Mouse (Mus musculus): Measurements from ENCODE around the gene Prpf40a. TPM values are rescaled to one million over a fixed set of nuclear protein-coding genes. Genes with fewer than 3 reads are reported as not detected.

The Prpf40a gene
- total RNA-seq (2014; rRNA removed) (45.4 and 50.2 TPM in 2 replicates), polyA plus RNA-seq (2015; fragmentation: Nextera tagmentation; extraction: Ambion mirVana) (99.3 and 100 TPM in 2 replicates)

GRCm38 (mm10) chr2:53190684-53191511, at the start of gene Prpf40a:
Gene Prpf40a (minus strand): TSS chr2:53191284.
- Histone ChIP-seq H3K9me3 (ENCODE audit: low read length) (no peaks in the 10 kb centered on the region), H3K4me1 (ENCODE audit: insufficient read depth, low read length) (0 out of 2 replicates have a peak, but pooled peaks cover 4% of the 10 kb centered on the region), H3K9ac (replicated peaks; ENCODE audit: low read length) (peak within 1 kb of the TSS; percentile 71), H3K27ac (peak within 1 kb of the TSS; percentile 95), H3K27me3 (ENCODE audit: insufficient read depth, low read length) (no peaks in the 10 kb centered on the region), H3K4me2 (ENCODE audit: low read depth, low read length) (peak within 1 kb of the TSS; percentile 91), H3K4me3 (ENCODE audit: low read length) (peak within 1 kb of the TSS; percentile 71), H3K36me3 (ENCODE audit: insufficient read depth, low read length) (0 out of 2 replicates have a peak, but pooled peaks cover 3% of the 10 kb centered on the region)
- peak; percentile 99 for DNase-seq (ENCODE audit: low spot score)
- no peak for TF ChIP-seq CTCF (IDR thresholded peaks at IDR 0.05; ENCODE audit: low read depth)
- peak; percentile 97 for ATAC-seq
- WGBS, result under 1% methylated on average over 52 of the region's 53 CpGs

GRCm38 (mm10) chr2:53222242-53222641, 31.2 kb upstream of the Prpf40a start:
- ATAC-seq, result no peak

GRCm38 (mm10) chr2:53213493-53213892, 22.4 kb upstream of the Prpf40a start:
- H3K9me3 ChIP-seq (ENCODE audit: low read length), result no peaks in the 10 kb centered on the region
- H3K4me3 ChIP-seq (ENCODE audit: low read length), result no peak overlapping the region
- TF ChIP-seq CTCF (IDR thresholded peaks at IDR 0.05; ENCODE audit: low read depth), result no peak
- no peaks in the 10 kb centered on the region for H3K4me1 ChIP-seq (ENCODE audit: insufficient read depth, low read length)
- H3K36me3 ChIP-seq (ENCODE audit: insufficient read depth, low read length), result peaks cover 17% of the 10 kb centered on the region; the same call in 1 of the 2 replicates
- H3K27me3 ChIP-seq (ENCODE audit: insufficient read depth, low read length), result no peaks in the 10 kb centered on the region
- DNase-seq (ENCODE audit: low spot score), result no peak
- no peak overlapping the region for H3K27ac ChIP-seq
- no peak overlapping the region for H3K9ac ChIP-seq (replicated peaks; ENCODE audit: low read length)
- WGBS, result 96% methylated on average over 1 of the region's 1 CpGs
- no peak for ATAC-seq
- H3K4me2 ChIP-seq (ENCODE audit: low read depth, low read length), result no peak overlapping the region

More at GRCm38 (mm10) chr2:53222242-53222641, 31.2 kb upstream of the Prpf40a start:
- Histone ChIP-seq H3K27ac (no peak overlapping the region), H3K9me3 (ENCODE audit: low read length) (no peaks in the 10 kb centered on the region), H3K27me3 (ENCODE audit: insufficient read depth, low read length) (no peaks in the 10 kb centered on the region), H3K4me1 (ENCODE audit: insufficient read depth, low read length) (no peaks in the 10 kb centered on the region), H3K4me3 (ENCODE audit: low read length) (no peak overlapping the region), H3K9ac (replicated peaks; ENCODE audit: low read length) (no peak overlapping the region), H3K36me3 (ENCODE audit: insufficient read depth, low read length) (no peaks in the 10 kb centered on the region), H3K4me2 (ENCODE audit: low read depth, low read length) (no peak overlapping the region)
- 87% methylated on average over 5 of the region's 5 CpGs for whole genome bisulfite sequencing
- TF ChIP-seq CTCF (IDR thresholded peaks at IDR 0.05; ENCODE audit: low read depth), result no peak
- no peak for DNase-seq (ENCODE audit: low spot score)

GRCm38 (mm10) chr2:53206749-53207148, 15.7 kb upstream of the Prpf40a start:
- H3K27me3 ChIP-seq (ENCODE audit: insufficient read depth, low read length), result no peaks in the 10 kb centered on the region
- H3K4me2 ChIP-seq (ENCODE audit: low read depth, low read length), result no peak overlapping the region
- H3K9ac ChIP-seq (replicated peaks; ENCODE audit: low read length), result no peak overlapping the region
- H3K4me1 ChIP-seq (ENCODE audit: insufficient read depth, low read length), result no peaks in the 10 kb centered on the region
- peak; percentile 30 for DNase-seq (ENCODE audit: low spot score)
- H3K9me3 ChIP-seq (ENCODE audit: low read length), result no peaks in the 10 kb centered on the region
- no peak for ATAC-seq
- H3K36me3 ChIP-seq (ENCODE audit: insufficient read depth, low read length), result 0 out of 2 replicates have a peak, but pooled peaks cover 4% of the 10 kb centered on the region
- H3K4me3 ChIP-seq (ENCODE audit: low read length), result no peak overlapping the region
- no peak overlapping the region for H3K27ac ChIP-seq
- TF ChIP-seq CTCF (IDR thresholded peaks at IDR 0.05; ENCODE audit: low read depth), result peak; percentile 48

- ATAC-seq (peak; percentile 72; the same call in 1 of the 2 replicates), DNase-seq (ENCODE audit: low spot score) (peak; percentile 79)
- Histone ChIP-seq H3K4me2 (ENCODE audit: low read depth, low read length) (no peak overlapping the region), H3K27ac (no peak overlapping the region), H3K36me3 (ENCODE audit: insufficient read depth, low read length) (no peaks in the 10 kb centered on the region; the same call in 1 of the 2 replicates), H3K27me3 (ENCODE audit: insufficient read depth, low read length) (no peaks in the 10 kb centered on the region), H3K9me3 (ENCODE audit: low read length) (no peaks in the 10 kb centered on the region), H3K9ac (replicated peaks; ENCODE audit: low read length) (no peak overlapping the region), H3K4me1 (ENCODE audit: insufficient read depth, low read length) (no peaks in the 10 kb centered on the region), H3K4me3 (ENCODE audit: low read length) (no peak overlapping the region)
- peak; percentile 71 for TF ChIP-seq CTCF (IDR thresholded peaks at IDR 0.05; ENCODE audit: low read depth)
- WGBS, result 62% methylated on average over 5 of the region's 5 CpGs
Observed at GRCm38 (mm10) chr2:53204373-53205274, 13.5 kb upstream of the Prpf40a start.

- Histone ChIP-seq H3K36me3 (ENCODE audit: insufficient read depth, low read length) (no peaks in the 10 kb centered on the region; the same call in 1 of the 2 replicates), H3K4me2 (ENCODE audit: low read depth, low read length) (no peak overlapping the region), H3K9me3 (ENCODE audit: low read length) (no peaks in the 10 kb centered on the region), H3K27ac (no peak overlapping the region), H3K4me3 (ENCODE audit: low read length) (no peak overlapping the region), H3K27me3 (ENCODE audit: insufficient read depth, low read length) (no peaks in the 10 kb centered on the region), H3K4me1 (ENCODE audit: insufficient read depth, low read length) (no peaks in the 10 kb centered on the region), H3K9ac (replicated peaks; ENCODE audit: low read length) (no peak overlapping the region)
- no peak for ATAC-seq
- no peak for TF ChIP-seq CTCF (IDR thresholded peaks at IDR 0.05; ENCODE audit: low read depth)
- 95% methylated on average over 4 of the region's 4 CpGs for WGBS
- no peak for DNase-seq (ENCODE audit: low spot score)
Observed at GRCm38 (mm10) chr2:53200164-53200885, 9.2 kb upstream of the Prpf40a start.

Data from hindbrain, postnatal 0 days (tissue).